Mouse (Mus musculus) embryo, embryonic 11 days (tissue): Measurements from ENCODE around the gene Slc15a1.

ENCODE experiments used
- DNase-seq: peaks from one replicate; pipeline ENCODE4 v3.0.0-alpha.2; 2015

Gene Slc15a1

DNA sequence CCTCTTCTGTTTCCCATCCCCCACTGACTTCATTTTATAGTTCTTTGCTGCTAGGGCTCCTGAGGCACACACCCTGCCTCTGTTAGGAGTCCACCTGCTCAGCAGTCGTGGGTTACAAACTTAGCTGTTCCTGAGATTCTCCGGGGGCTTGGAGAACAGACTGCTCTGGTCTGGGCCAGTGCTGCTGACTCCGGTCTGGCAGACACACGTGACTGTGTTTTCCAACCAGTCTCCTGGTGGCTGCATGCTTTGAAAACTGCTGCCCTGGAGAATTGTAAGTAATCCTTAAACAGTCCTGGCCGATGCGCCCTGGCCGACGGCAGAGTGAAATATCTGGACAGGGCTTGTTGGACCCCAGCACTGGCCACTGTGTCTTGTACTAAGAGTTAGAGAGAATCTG, 12.7 kb downstream of the Slc15a1 start:
- DNase-seq, result no peak

DNA sequence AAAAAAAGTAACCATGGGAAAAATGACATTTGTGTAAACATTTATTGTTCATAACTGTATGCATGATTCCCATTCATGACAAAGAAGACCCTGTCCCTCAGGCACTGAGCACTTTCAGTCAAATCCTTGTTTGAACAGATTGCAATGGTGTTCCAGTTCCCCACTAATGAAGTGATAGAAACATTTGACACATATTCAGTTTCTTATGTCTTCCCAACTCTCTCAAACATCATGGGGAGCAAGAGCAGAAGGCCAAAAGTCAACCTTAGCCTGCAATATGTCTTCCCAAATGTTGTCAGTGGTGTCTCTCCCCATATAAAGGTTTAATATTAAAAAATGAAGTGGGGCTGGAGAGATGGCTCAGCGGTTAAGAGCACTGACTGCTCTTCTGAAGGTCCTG, 19.3 kb downstream of the Slc15a1 start:
- DNase-seq, result no peak

DNA sequence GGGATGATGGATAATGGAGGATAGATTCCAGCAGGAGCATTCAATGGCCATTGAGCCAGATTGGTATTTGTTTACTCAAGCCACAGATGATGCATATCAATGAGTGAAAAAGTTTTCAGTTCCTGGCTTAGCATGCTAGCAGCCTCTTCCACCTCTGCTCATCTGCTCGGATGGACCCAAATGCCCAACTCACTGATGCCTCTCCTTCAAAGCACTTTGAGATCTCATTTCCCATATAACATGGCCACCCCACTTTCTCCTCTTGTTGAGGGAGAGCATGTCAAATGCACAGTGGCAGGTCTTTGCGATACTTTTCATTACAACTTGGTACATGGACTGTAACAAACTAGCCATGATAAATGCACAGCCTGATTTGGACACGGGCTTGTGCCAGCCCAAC, 20.6 kb downstream of the Slc15a1 start:
- no peak for DNase-seq

DNA sequence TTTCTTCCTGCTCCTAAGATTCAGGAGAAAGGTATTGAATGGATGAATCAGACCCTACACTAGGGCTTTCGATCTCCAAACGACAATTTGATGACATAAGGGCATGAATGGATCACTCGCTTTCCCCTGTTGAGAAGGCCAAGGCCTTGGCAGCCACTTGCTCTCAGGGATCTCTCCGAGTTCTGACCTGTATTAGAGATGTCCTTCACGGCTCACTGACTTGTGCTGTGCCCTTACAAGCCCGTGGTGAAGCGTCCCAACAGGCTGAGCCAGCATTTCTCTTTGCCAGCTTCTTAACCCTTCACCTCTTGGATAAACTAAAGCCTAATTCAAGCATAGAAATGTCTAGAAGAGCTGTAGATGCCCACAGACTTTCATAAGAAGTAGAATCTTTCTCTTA, 22.9 kb downstream of the Slc15a1 start:
- DNase-seq, result no peak

DNA sequence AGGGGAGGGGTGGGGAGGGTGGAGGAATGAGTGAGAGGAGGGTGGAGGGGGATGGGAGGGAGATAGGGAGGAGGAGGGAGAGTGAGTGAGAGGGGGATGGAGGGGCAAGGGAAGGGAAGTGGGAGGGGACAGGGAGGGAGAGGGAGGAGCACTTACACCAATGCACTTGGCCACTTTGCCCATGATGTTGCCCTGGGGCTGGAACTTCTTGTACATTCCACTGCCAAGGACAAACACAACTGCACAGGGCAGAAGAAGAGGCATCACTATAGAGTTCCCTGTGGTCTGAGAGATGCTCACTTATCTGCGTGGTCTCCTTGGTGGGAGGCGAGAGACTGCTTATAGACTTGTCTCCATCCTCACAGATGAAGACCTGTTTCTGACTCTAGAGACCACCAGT, 23.5 kb downstream of the Slc15a1 start:
- DNase-seq, result no peak

DNA sequence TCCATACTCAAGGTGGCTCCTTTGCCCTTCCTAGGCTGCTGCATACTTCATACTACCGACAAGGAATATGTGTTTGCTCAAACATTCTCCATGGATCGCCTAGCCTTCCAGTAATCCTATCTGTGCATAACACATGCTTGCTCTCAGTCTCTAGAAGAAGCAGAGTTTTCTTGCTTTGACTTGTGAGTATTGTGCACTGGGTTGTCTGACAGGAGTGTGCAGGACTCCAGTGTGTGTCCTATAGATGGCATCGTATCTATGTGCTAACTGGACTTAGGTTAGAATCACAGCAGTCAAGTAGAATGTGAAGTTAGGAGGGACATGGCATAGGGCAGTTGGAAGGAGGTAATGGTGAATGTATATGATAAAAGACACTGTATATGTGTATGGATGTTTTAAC, 26.0 kb downstream of the Slc15a1 start:
- DNase-seq, result no peak

DNA sequence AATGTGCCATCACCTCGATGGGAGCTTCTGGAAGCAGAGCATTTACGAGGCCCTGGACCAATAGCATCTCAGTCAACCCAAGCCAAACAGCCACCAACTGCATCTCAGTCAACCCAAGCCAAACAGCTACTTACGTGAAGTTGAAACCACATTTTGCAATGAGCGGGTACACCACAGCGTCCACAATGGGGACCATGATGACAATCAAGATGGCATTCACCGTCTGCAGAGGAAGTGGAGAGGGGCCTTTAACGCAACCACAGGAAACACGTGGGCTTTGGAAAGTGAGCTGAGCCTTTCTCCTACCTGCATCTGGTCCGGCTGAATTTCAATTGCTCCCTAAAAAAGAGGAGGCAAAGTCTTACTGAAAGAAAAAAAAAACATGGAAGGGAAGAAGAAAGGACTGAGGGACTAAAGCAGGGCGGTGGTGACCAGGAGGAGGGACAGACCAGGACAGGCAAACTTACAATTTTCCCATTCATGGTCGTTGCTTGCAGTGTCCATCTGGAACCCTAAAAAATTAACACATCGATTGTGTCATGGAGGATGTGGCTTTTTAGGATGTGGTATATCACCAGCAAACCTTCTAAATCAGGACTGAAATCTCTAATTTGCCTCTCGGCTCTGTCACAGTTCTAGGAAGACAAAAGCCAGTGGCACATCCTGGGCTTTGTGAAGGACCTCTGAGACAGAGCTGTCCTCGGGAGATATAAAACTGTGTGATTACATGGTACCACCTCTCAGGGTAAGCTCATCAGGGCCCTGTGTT, 26.9 kb downstream of the Slc15a1 start:
- DNase-seq, result no peak

DNA sequence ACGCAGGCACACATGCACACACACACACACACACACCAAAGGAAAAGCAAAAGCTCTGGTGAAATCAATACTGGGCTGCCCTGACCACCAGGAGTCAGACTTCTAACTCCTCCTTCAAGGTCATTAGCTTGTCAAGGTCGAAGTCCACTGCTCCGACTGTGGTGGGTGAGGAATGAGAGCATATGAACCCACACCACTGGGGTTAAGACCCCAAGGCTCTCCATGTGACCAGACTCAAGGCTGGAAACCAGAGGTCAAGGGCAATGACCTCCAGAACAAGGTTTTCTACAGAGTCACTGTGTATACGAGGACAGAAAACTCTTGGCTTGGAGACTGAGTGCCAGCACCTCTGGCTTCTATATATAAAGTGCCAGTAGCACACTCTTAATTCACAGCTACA, 31.2 kb downstream of the Slc15a1 start:
- DNase-seq, result no peak

DNA sequence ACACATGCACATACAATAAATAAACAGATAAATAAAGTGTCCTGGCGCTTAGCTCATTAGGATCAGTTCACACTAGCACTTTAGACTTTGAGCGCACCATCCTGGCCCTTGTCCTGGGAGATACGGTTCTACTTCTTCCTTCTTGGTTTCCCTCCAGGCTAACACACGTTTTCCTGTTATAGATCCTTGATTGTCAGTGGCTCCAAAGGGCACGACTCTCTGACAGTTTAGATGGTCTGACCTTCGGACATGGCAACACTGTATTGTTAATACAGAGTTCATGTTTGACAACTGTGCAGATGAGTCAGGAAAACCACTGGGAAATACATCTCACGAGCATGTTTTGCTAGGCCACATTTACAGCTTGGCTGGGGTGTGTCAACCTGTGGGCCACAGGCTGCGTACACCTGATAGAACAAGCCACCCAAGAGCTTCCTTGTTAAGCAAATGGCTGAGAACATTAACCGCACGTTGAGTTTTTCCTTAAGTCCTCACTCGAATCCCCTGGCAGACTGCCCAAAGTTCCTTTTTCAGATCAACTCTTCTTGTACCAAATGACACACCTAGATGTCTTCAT, 33.4 kb downstream of the Slc15a1 start:
- DNase-seq, result no peak

DNA sequence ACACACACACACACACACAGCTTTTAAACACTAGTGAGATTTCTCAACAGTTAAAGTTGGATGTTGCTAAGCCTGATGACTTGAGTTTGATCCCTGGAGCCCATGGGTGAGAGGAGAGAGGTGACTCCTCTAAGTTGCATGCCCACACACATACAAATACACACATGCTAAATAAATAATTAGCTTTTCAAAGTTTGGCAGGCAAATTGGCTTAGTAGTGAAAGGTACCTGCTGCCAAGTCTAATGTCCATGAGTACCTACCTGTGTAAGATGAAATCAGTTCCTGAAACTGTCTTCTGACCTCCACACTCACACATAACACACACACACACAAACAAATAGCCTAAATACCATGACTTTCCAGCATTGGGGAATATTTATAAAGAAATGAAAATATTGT, 35.5 kb downstream of the Slc15a1 start:
- DNase-seq, result no peak

DNA sequence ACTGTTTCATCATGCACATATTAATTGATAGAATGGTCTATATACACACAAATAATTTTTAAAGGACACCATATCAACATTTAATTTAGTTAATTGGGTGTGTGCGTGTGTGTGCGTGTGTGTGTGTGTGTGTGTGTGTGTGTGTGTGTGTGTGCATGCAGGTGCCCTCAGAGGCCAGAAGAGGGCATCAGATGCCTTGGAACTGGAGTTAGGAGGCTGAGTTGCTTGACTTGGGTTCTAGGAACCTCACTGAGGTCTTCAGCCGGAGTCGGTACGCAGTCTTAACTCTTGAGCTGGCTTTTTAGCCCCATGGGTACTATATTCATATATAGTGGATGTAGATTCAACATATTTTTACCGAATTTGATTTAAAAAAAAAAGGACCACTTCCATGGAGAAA, 37.4 kb downstream of the Slc15a1 start:
- DNase-seq, result no peak

DNA sequence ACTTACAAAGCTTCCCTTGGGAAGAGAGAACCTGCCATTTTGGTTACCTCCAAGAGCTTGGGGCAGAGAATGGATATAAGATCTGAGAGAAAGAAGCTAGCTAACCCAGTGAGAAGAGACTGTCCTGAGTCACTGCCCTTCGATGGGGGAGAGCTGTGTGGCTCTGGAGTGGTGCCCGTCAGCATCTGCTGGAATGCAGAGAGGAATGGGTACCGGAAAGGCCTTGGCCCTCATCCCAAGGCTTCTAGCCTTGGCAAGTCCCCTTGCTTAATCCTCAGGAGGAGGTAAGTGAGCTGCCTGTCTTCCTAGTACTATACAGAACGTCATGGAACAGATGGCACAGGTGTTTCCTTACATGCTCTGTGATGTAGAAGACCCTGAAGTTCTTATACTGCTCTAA, 38.6 kb downstream of the Slc15a1 start:
- no peak for DNase-seq

DNA sequence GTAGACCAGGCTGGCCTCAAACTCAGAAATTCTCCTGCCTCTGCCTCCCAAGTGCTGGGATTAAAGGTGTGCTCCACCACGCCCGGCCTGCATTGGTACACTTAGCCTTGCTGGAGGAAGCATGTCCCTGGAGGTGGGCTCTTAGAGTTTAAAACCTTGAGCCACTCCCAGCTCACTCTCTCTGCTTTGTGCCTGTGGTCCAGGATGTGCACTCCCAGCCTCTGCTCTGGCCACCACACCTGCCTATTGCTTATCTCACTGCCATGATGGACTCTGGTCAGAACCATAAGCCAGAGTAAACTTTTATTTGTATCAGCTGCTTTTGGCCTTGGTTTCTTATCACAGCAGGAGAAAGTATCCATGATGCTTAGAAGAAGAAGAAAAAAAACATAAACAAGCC, 40.7 kb downstream of the Slc15a1 start:
- DNase-seq, result no peak

DNA sequence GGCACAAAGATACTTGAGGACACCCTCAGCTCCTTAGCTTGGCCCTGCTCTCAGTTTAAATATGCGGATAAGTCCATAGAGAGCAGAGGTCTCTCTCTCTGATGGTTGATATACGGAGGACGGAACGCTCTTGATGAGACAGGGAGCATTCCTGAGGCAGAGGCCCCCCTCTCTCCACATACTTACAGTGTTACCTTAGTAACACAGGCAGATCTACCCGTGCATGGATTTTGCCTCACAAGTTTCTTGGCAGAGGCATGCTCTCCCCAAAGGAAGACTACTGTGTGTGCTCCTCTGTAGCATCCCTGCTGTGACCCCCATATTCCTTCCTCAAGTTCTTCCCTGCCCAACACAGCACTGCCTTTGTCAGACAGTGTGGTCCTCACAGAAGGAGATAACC, 42.3 kb downstream of the Slc15a1 start:
- no peak for DNase-seq

DNA sequence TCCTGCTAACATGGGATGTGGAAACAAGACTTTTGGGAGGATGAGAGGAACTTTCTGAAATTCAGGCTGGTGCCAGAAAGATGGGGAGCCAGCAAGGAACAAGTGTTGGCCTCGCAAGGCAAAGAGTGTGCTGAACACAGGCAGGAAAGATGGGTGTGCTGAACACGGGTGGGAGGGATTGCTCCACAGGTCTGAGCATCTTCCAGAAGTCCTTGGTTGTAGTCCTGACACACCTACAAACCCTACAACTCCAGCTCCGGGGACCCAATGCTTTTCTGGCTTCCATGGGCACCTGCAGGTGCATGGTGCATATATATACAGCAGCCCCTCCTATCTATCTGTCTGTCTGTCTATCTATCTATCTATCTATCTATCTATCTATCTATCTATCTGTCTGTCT, 44.1 kb downstream of the Slc15a1 start:
- DNase-seq, result no peak

DNA sequence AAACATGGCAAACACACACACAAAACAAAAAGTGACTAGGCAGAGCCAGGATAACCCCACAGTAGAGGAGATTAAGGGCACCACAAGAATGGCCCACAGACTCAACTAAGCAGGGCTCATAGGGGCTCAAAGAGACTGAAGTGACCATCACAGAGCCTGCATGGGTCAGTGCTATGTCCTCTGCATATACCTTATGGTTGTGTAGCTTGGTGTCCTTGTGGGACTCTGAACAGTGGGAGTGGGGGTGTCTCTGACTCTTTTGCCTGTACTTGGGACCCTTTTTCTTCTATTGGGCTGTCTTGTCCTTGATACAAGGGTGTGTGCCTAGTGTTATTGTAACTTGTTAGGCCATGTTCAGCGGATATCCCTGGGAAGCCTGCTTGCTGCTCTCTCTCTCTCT, 46.5 kb downstream of the Slc15a1 start:
- no peak for DNase-seq

DNA sequence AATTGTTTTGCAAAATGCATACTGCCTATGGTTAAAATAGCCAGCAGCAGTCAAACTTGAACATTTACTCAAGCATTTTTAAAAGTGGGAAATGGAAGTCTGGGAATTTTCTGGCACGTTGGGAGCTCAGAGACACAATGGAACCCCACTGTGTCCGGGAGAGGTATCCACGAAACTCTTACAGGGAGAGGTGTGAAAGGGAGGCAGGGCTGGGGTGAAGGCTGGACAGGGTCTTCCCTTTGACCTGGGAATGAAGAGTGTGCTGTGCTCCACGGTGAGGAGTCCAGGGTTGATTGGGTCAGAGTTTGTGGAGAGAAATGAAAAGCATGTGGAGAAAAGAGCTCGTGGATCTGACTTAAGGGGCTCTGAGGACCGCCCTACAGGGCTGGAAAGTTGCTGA, 47.5 kb downstream of the Slc15a1 start:
- no peak for DNase-seq

DNA sequence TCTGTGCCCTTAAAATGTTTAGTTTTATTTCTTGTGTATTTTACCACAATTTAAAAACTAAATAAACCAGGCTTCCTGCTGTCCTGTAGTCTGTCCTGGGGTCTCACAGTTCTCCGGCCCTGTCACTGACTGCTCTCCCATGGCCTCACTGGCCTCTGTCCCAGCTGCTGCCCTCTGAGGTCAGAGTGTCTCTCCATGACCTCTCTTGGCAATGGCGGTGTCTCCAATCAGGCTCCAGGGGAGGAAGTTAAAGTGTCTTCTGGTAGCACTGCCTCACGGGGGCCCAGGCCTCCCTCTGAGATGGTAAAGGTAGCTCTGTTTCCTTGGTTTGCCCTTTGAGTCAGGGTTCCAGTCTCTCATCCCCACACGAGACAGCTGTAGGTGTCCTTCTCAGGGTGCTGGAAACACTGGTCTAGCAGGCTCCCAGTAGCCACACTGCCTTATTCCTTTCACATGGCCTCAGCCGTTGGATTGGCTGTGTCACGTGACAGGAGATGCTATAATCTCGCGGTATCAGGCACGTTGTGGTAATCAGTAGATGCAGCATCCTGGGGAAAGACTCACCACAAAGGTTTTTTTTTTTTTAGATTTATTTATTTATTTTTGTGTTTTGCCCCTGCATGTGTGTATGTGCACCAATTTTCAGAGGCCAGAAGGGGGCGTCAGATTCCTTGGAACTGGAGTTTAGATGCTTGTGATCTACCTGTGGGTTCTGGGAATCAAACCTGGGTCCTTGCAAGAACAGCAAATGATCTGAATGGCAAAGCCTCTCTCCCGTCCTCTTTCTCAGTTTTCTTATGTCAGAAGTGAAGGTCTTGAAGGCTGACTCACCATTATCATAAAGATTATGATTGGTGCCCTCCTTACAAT, 48.4 kb downstream of the Slc15a1 start:
- DNase-seq, result no peak

DNA sequence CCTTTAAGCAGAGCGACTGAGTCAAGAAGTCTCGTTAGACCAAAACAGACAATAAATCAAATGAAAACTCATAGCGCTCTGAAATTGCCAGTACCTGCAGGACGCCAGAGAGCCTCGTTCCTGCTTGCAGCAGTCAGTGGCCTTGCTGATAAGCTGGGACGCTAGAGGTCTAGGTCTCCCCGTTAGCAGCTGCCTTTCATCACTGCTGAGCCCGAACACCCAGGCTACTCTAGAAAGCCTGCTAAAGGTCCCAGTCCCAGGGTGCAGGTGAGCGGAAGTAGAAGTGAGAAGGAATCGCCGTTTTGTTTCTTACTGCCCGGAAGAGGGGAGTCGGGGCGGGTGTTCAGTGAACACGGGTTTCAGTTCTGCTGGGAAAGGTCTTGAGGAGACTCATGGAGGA, 49.1 kb downstream of the Slc15a1 start:
- no peak for DNase-seq

DNA sequence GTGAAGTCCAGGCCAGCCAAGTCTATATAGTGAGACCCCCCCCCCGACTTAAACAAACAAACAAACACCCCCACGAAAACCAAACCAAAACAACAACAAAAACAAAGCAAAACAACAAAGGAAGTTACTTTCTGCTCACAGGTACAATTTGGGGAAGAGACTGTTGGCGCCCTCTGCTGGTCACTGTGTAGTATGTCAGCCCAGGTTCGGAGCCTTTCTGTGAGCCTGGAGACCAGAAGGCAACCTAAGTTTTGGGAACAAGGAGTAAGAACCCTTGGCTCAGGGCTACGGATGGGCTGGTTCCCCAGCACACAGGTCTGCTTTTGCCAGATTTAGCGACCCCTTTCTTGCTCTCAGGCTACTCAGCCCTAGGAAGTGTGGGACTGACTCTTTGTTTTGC, 49.5 kb downstream of the Slc15a1 start:
- peak; percentile 66 for DNase-seq

DNA sequence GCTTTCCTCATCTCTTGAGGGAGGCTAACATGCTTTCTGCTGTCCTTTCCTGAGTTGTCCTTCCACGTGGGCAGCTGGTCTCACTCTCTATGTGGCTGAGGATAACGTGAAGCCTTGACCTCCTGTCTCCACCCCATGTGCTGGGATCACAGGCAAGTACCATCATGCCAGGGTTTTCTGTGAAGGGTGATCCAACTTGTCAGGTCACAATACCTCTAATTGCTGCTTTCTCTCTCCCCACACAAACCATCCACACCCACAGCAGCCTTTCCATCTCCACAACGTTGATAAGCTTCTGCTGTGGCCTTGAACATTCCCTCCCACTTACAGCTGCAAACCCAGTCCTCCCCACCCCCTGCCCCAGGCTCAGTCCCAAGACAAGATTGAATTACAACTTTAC, 51.9 kb downstream of the Slc15a1 start:
- DNase-seq, result no peak

DNA sequence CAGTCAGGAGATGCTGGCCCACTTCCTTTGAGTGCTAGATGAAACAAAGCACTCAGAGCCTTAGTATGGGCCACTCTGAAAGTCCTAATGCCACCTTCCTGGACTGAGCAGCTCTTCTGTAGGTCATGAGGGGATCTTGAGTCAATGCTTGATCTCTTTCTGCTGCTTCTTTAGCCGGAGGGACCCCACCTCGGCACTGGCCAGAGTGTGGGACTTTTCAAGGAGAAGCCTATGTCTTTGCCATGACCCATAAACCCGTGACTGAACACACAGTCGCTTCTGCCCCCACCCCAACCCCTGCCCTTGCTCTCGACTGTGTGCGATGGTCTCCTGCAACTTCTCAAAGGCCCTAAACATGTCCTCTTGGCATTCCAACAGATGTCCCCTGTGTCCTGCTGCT, 52.8 kb downstream of the Slc15a1 start:
- no peak for DNase-seq

DNA sequence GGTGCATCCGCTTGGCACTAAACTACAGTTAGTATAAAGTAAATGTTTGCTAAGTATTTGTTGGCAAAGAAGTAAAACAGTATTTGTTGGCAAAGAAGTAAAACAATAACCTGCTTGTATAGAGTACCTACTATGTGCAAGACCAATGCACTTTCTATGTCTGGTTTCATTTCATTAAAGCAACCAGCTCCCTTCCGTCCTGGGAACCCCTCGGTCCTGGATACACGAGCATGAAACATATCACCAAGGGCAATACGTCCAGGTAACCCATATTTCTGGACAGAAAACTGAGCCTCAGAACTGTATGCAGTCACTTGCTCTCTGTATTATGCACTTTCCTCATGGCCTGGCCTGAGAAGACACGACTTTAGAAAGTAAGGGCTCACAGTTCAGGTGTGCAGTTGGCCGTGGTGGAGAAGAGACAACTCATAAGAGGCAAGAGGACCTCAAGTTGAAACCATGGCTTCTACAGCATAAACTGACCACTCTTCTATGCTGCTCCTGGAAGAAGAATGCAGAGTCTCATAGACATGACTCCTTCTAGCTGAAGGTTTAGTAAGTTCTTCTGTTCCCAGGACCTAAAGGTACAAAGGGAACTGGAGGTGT, 53.5 kb downstream of the Slc15a1 start:
- DNase-seq, result no peak
